Mouse (Mus musculus): ENCODE measurements at regions not wholly inside any gene's neighbourhood (a gene's known extent, or its start where the extent isn't known, plus 50 kb on each side); places are given as distances from the start of the nearest gene placed in this dataset.

GRCm38 (mm10) chr3:54545393-54545792, 147.2 kb upstream of the Supt20 start:
- TF ChIP-seq POLR2A (IDR thresholded peaks at IDR 0.05; ENCODE audit: low read depth, low read length): no peak
- TF ChIP-seq CTCF (IDR thresholded peaks at IDR 0.05; ENCODE audit: borderline replicate concordance, insufficient read depth, low read length): no peak

Data from embryonic fibroblast, embryonic 13.5 days (primary cell).